Mouse (Mus musculus) midbrain, embryonic 14.5 days (tissue): ENCODE data around the gene Nup93. TPM values are rescaled to one million over a fixed set of nuclear protein-coding genes. Genes with fewer than 3 reads are reported as not detected.
A peak's percentile ranks its signal among the peaks of the same experiment; 100 is the strongest.

Source experiments
- ATAC-seq: fragments of 200-750 bp; cut with Nextera tagmentation; 2 replicates; pipeline ENCODE4 v1.8.0; 2017; ENCODE audit warnings: moderate number of reproducible peaks, moderate library complexity; ENCODE audit not compliant: low FRiP score, low TSS enrichment
- DNase-seq: peaks from one replicate; pipeline ENCODE4 v3.0.0-alpha.2; 2015
- H3K27ac ChIP-seq: fragments of 300-500 bp; sonication (generic); replicated peaks from 2 replicates; pipeline ENCODE4 v1.5.1; 2014; ENCODE audit warnings: mild to moderate bottlenecking, low read depth, low read length, moderate library complexity
- H3K27me3 ChIP-seq: fragments of 300-500 bp; sonication (generic); 2 replicates; pipeline ENCODE4 v1.6.1; 2014; ENCODE audit warnings: low read length, control low read depth, mixed read lengths; ENCODE audit not compliant: control insufficient read depth, insufficient read depth
- H3K36me3 ChIP-seq: fragments of 300-500 bp; sonication (generic); 2 replicates; pipeline ENCODE4 v1.6.1; 2014; ENCODE audit warnings: low read length, control low read depth; ENCODE audit not compliant: control insufficient read depth, insufficient read depth
- H3K4me1 ChIP-seq: fragments of 300-500 bp; sonication (generic); 2 replicates; pipeline ENCODE4 v1.6.1; 2014; ENCODE audit warnings: mild to moderate bottlenecking, antibody characterized with exemption, low read length, control low read depth; ENCODE audit not compliant: control insufficient read depth, insufficient read depth
- H3K4me2 ChIP-seq: fragments of 300-500 bp; sonication (generic); 2 replicates; pipeline ENCODE4 v1.6.1; 2014; ENCODE audit warnings: mild to moderate bottlenecking, low read length, moderate library complexity
- H3K4me3 ChIP-seq: fragments of 300-500 bp; sonication (generic); replicated peaks from 2 replicates; pipeline ENCODE4 v1.5.1; 2014; ENCODE audit warnings: low read depth, low read length
- H3K9ac ChIP-seq: fragments of 300-500 bp; sonication (generic); replicated peaks from 2 replicates; pipeline ENCODE4 v1.6.1; 2014; ENCODE audit warnings: mild to moderate bottlenecking, low read length, moderate library complexity
- H3K9me3 ChIP-seq: fragments of 300-500 bp; sonication (generic); 2 replicates; pipeline ENCODE4 v1.6.1; 2016; ENCODE audit warnings: low read length, control low read depth, mixed read lengths; ENCODE audit not compliant: control insufficient read depth
- WGBS: fragments of 180-500 bp; shearing (Covaris S2); extraction: QIAGEN DNeasy Blood & Tissue Kit; methylation state at CpG from one replicate; pipeline ENCODE4 v1.1.7; 2014; 5-methylcytosine and 5-hydroxymethylcytosine counted together
- polyA plus RNA-seq: library from polyadenylated mRNA; unstranded; fragments of >200 nt; fragmentation: Nextera tagmentation; extraction: Ambion mirVana; gene quantifications from 2 replicates; pipeline ENCODE4 v1.2.1, GENCODE M21; 2014

Gene Nup93
- polyA plus RNA-seq, 1 experiment from 2014 or later, result 75.4 TPM

- ATAC-seq (no peak), DNase-seq (no peak)
- Histone ChIP-seq H3K9me3 (no peaks in the 10 kb centered on the region), H3K27ac (no peak overlapping the region), H3K9ac (no peak overlapping the region), H3K4me2 (no peak overlapping the region), H3K36me3 (no peaks in the 10 kb centered on the region), H3K4me3 (no peak overlapping the region), H3K27me3 (no peaks in the 10 kb centered on the region), H3K4me1 (no peaks in the 10 kb centered on the region)
- WGBS, result 77% methylated on average over 9 of the region's 9 CpGs
Observed at GRCm38 (mm10) chr8:94348425-94348824, 134.1 kb downstream of the Nup93 start.

- Histone ChIP-seq H3K27me3 (no peaks in the 10 kb centered on the region), H3K4me2 (no peak overlapping the region), H3K4me3 (no peak overlapping the region), H3K4me1 (no peaks in the 10 kb centered on the region), H3K9me3 (no peaks in the 10 kb centered on the region), H3K36me3 (no peaks in the 10 kb centered on the region), H3K27ac (no peak overlapping the region), H3K9ac (no peak overlapping the region)
- DNase-seq (no peak), ATAC-seq (no peak)
- 86% methylated on average over 7 of the region's 7 CpGs for WGBS
Observed at GRCm38 (mm10) chr8:94354069-94354531, 139.7 kb downstream of the Nup93 start.

- Histone ChIP-seq H3K27me3 (no peaks in the 10 kb centered on the region), H3K4me3 (no peak overlapping the region), H3K27ac (no peak overlapping the region), H3K9me3 (no peaks in the 10 kb centered on the region), H3K4me1 (no peaks in the 10 kb centered on the region), H3K4me2 (no peak overlapping the region), H3K9ac (no peak overlapping the region), H3K36me3 (no peaks in the 10 kb centered on the region)
- WGBS, result 89% methylated on average over 4 of the region's 4 CpGs
- no peak for ATAC-seq
- no peak for DNase-seq
Observed at GRCm38 (mm10) chr8:94354571-94354970, 140.2 kb downstream of the Nup93 start.

- ATAC-seq, result no peak
- Histone ChIP-seq H3K4me1 (no peaks in the 10 kb centered on the region), H3K4me2 (no peak overlapping the region), H3K36me3 (no peaks in the 10 kb centered on the region), H3K4me3 (no peak overlapping the region), H3K9ac (no peak overlapping the region), H3K27me3 (no peaks in the 10 kb centered on the region), H3K27ac (no peak overlapping the region), H3K9me3 (no peaks in the 10 kb centered on the region)
- DNase-seq, result no peak
- whole genome bisulfite sequencing, result 84% methylated on average over 6 of the region's 6 CpGs
Observed at GRCm38 (mm10) chr8:94357220-94357619, 142.9 kb downstream of the Nup93 start.

- H3K27ac ChIP-seq, result no peak overlapping the region
- no peak overlapping the region for H3K9ac ChIP-seq
- no peaks in the 10 kb centered on the region for H3K9me3 ChIP-seq
- no peak overlapping the region for H3K4me2 ChIP-seq
- no peak for ATAC-seq
- H3K4me1 ChIP-seq, result no peaks in the 10 kb centered on the region
- WGBS, result 82% methylated on average over 5 of the region's 5 CpGs
- DNase-seq, result peak; percentile 46
- H3K27me3 ChIP-seq, result no peaks in the 10 kb centered on the region
- H3K4me3 ChIP-seq, result no peak overlapping the region
- H3K36me3 ChIP-seq, result no peaks in the 10 kb centered on the region
Observed at GRCm38 (mm10) chr8:94358541-94358940, 144.2 kb downstream of the Nup93 start.

GRCm38 (mm10) chr8:94361774-94362431, 147.5 kb downstream of the Nup93 start:
- no peaks in the 10 kb centered on the region for H3K9me3 ChIP-seq
- no peak for ATAC-seq
- no peak overlapping the region for H3K27ac ChIP-seq
- H3K4me3 ChIP-seq, result no peak overlapping the region
- DNase-seq, result no peak
- 89% methylated on average over 6 of the region's 6 CpGs for WGBS
- no peaks in the 10 kb centered on the region for H3K27me3 ChIP-seq
- H3K36me3 ChIP-seq, result no peaks in the 10 kb centered on the region
- H3K9ac ChIP-seq, result no peak overlapping the region
- H3K4me1 ChIP-seq, result no peaks in the 10 kb centered on the region
- no peak overlapping the region for H3K4me2 ChIP-seq

- Histone ChIP-seq H3K9ac (no peak overlapping the region), H3K36me3 (no peaks in the 10 kb centered on the region), H3K9me3 (no peaks in the 10 kb centered on the region), H3K27me3 (no peaks in the 10 kb centered on the region), H3K27ac (no peak overlapping the region), H3K4me2 (no peak overlapping the region), H3K4me3 (no peak overlapping the region), H3K4me1 (no peaks in the 10 kb centered on the region)
- ATAC-seq (no peak), DNase-seq (no peak)
- 83% methylated on average over 7 of the region's 7 CpGs for WGBS
Observed at GRCm38 (mm10) chr8:94362607-94363239, 148.4 kb downstream of the Nup93 start.

GRCm38 (mm10) chr8:94363288-94363688, 148.9 kb downstream of the Nup93 start:
- Histone ChIP-seq H3K36me3 (no peaks in the 10 kb centered on the region), H3K4me2 (no peak overlapping the region), H3K4me1 (no peaks in the 10 kb centered on the region), H3K9ac (no peak overlapping the region), H3K27me3 (no peaks in the 10 kb centered on the region), H3K9me3 (no peaks in the 10 kb centered on the region), H3K27ac (no peak overlapping the region), H3K4me3 (no peak overlapping the region)
- WGBS, result 59% methylated on average over 4 of the region's 4 CpGs
- ATAC-seq (no peak), DNase-seq (peak; percentile 28)

- H3K4me2 ChIP-seq, result no peak overlapping the region
- H3K9me3 ChIP-seq, result no peaks in the 10 kb centered on the region; the same call in 1 of the 2 replicates
- H3K9ac ChIP-seq, result no peak overlapping the region
- H3K4me3 ChIP-seq, result no peak overlapping the region
- no peak for DNase-seq
- 91% methylated on average over 2 of the region's 2 CpGs for WGBS
- no peaks in the 10 kb centered on the region for H3K36me3 ChIP-seq
- no peak overlapping the region for H3K27ac ChIP-seq
- no peaks in the 10 kb centered on the region for H3K4me1 ChIP-seq
- H3K27me3 ChIP-seq, result no peaks in the 10 kb centered on the region
- no peak for ATAC-seq
Observed at GRCm38 (mm10) chr8:94363906-94364305, 149.5 kb downstream of the Nup93 start.
